Mouse (Mus musculus): ENCODE results near the gene Fbrsl1. TPM values are rescaled to one million over a fixed set of nuclear protein-coding genes. Genes with fewer than 3 reads are reported as not detected.
"Not testable (repeated sequence)": the region's sequence is repeated elsewhere in the genome, so short reads cannot be mapped to it uniquely, and the experiment has no call there.

The Fbrsl1 gene
- polyA plus RNA-seq, 1 experiment from 2014 or later: 14.9 TPM

DNA sequence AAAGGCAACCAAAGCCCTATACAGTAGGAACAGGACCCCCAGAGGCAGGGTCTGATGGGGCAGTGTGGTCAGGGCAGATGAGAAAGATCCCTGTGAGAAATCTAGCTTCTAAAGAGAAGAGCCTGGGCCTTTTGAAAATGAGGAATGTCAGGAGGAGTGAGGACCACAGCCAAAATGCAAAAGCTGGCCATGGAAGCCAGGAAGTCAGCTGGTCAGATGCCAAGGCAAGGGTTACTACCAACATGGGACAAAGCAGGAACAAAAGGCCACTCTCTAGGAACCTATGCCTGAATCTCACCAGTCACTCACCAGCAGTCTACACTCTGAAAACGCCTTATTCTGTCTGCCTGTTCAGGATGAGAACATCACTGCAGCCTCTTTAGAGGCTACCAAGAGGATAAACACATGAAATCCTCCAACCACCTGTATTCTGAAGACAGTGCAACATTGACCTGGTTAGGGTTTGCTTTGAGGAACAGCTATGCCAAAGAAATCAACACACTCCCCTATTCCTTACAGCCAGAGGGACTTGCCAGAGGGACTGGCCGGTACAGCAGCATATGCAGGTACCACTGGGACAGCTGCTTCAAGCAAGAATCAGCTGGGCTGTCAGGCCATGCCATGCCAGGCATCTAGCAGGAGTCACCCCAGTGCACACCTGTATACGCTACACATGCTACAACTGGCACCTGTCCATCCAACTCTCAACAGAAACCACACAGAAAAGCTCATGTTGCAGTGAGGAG, 8.6 kb downstream of the Fbrsl1 start:
- no peaks in the 10 kb centered on the region for H3K36me3 ChIP-seq (ENCODE audit: control insufficient read depth, insufficient read depth, low read length)
- no peaks in the 10 kb centered on the region for H3K27me3 ChIP-seq (ENCODE audit: control insufficient read depth, insufficient read depth, low read length)
- H3K4me1 ChIP-seq (ENCODE audit: control insufficient read depth, insufficient read depth, low read length): no peaks in the 10 kb centered on the region
- no peaks in the 10 kb centered on the region for H3K9me3 ChIP-seq (ENCODE audit: control insufficient read depth, low read length)
- DNase-seq (ENCODE audit: low spot score, missing footprints) (peak; percentile 47), ATAC-seq (ENCODE audit: low FRiP score) (no peak)
- no peak overlapping the region for H3K9ac ChIP-seq (ENCODE audit: low read length)
- H3K4me3 ChIP-seq (ENCODE audit: low read depth, low read length): no peak overlapping the region
- H3K4me2 ChIP-seq: no peak overlapping the region
- WGBS: 86% methylated on average over 3 of the region's 3 CpGs
- no peak overlapping the region for H3K27ac ChIP-seq (ENCODE audit: low read depth, low read length)

DNA sequence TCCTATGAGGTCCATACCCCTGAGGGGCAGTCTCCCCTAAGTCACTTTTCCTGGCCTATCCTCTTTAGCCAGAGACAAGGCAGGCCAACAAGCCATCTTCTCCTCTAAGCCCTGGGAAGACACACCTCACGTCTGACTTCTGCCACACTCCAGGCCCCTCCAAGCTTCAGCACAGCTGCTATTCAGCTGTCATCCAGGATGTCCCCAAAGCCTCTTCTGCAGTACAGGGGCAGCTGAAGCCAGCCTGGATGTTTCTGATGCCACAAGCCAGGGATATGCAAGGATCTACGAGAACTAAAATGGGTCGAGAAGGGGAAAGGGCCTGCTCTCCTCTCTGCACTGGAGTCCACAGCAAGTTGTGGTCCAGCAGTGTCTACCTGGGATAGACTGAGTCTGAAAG, 9.7 kb downstream of the Fbrsl1 start:
- Histone ChIP-seq H3K4me1 (ENCODE audit: control insufficient read depth, insufficient read depth, low read length) (no peaks in the 10 kb centered on the region), H3K27me3 (ENCODE audit: control insufficient read depth, insufficient read depth, low read length) (no peaks in the 10 kb centered on the region), H3K9me3 (ENCODE audit: control insufficient read depth, low read length) (no peaks in the 10 kb centered on the region), H3K4me3 (ENCODE audit: low read depth, low read length) (no peak overlapping the region), H3K9ac (ENCODE audit: low read length) (no peak overlapping the region), H3K4me2 (no peak overlapping the region), H3K36me3 (ENCODE audit: control insufficient read depth, insufficient read depth, low read length) (no peaks in the 10 kb centered on the region), H3K27ac (ENCODE audit: low read depth, low read length) (no peak overlapping the region)
- ATAC-seq (ENCODE audit: low FRiP score): no peak
- DNase-seq (ENCODE audit: low spot score, missing footprints): peak; percentile 44
- WGBS: 81% methylated on average over 3 of the region's 3 CpGs

DNA sequence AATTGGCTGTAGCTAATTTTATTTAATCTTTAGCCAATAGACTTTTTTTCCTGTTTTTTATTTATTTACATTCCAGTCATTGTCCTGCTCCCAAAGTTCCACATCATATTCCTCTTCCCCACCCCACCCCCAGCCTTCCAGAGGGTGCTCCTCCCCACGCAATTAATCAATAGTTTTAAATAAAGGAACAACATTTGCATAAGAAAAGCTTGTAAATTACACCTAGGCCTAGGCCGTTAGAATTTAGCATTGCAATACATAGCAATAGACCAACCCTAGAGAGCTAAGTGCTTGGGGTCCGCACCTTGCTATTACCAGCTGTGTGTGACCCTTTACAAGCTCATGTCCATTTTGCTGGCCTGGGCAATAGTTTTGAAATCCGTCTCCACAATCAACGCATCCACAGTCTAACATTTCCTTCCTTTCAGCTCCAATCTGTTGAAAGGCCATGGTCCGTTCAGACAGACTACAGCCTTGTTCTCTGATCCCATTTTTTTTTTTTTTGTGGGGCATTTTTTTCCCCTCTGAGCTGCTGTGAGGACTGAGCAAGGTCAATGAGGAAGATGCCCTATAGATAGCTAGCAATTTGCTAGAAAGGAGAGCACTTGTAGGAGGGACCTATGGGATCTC, 10.6 kb downstream of the Fbrsl1 start:
- Histone ChIP-seq H3K4me2 (no peak overlapping the region), H3K4me1 (ENCODE audit: control insufficient read depth, insufficient read depth, low read length) (no peaks in the 10 kb centered on the region)

DNA sequence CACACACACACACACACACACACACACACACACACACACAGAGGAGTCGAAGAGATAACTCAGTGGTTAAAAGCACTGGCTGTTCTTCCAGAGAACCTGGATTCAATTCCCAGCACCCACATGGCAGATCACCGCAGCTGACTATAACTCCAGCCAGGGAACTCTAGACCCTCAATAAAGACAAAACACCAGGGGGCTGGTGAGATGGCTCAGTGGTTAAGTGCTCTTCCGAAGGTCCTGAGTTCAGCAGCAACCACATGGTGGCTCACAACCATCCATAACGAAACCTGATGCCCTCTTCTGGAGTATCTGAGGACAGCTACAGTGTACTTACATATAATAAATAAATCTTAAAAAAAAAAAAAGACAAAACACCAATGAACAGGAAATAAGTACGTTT, 12.1 kb downstream of the Fbrsl1 start:
- H3K4me1 ChIP-seq (ENCODE audit: control insufficient read depth, insufficient read depth, low read length): not testable (repeated sequence)
- 81% methylated on average over 5 of the region's 5 CpGs for WGBS

More for the DNA sequence above, 10.6 kb downstream of the Fbrsl1 start:
- Histone ChIP-seq H3K27me3 (ENCODE audit: control insufficient read depth, insufficient read depth, low read length) (no peaks in the 10 kb centered on the region), H3K4me3 (ENCODE audit: low read depth, low read length) (no peak overlapping the region), H3K27ac (ENCODE audit: low read depth, low read length) (no peak overlapping the region), H3K9ac (ENCODE audit: low read length) (no peak overlapping the region), H3K9me3 (ENCODE audit: control insufficient read depth, low read length) (no peaks in the 10 kb centered on the region), H3K36me3 (ENCODE audit: control insufficient read depth, insufficient read depth, low read length) (no peaks in the 10 kb centered on the region)
- 54% methylated on average over 6 of the region's 6 CpGs for WGBS
- DNase-seq (ENCODE audit: low spot score, missing footprints) (peak; percentile 35), ATAC-seq (ENCODE audit: low FRiP score) (no peak)

DNA sequence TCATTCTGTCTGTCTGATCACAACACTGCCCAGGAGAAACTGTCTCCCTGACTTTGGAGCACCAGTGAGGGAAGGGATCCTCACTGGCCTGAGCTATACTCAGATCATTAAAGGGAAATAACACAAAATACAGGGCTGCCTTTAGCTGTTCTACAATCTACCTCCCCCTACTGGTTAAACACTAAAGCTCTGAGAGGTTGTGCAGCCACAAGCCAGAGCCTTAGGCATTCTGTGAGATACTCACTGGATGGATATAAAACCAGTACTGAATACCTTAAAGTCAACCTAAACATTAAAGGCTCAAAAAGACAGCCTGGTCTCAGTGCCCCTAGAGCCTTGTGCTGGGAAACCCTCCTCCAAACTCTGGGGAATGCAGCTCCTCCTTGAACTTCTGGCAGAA, 13.5 kb downstream of the Fbrsl1 start:
- DNase-seq (ENCODE audit: low spot score, missing footprints) (peak; percentile 84), ATAC-seq (ENCODE audit: low FRiP score) (no peak)
- Histone ChIP-seq H3K4me2 (no peak overlapping the region), H3K4me3 (ENCODE audit: low read depth, low read length) (no peak overlapping the region), H3K9ac (ENCODE audit: low read length) (no peak overlapping the region), H3K27ac (ENCODE audit: low read depth, low read length) (no peak overlapping the region), H3K27me3 (ENCODE audit: control insufficient read depth, insufficient read depth, low read length) (no peaks in the 10 kb centered on the region), H3K4me1 (ENCODE audit: control insufficient read depth, insufficient read depth, low read length) (no peaks in the 10 kb centered on the region), H3K9me3 (ENCODE audit: control insufficient read depth, low read length) (no peaks in the 10 kb centered on the region), H3K36me3 (ENCODE audit: control insufficient read depth, insufficient read depth, low read length) (no peaks in the 10 kb centered on the region)

More for the DNA sequence above, 12.1 kb downstream of the Fbrsl1 start:
- DNase-seq (ENCODE audit: low spot score, missing footprints): peak; percentile 64
- not testable (repeated sequence) for H3K4me3 ChIP-seq (ENCODE audit: low read depth, low read length); H3K27ac ChIP-seq (ENCODE audit: low read depth, low read length); H3K36me3 ChIP-seq (ENCODE audit: control insufficient read depth, insufficient read depth, low read length); ATAC-seq (ENCODE audit: low FRiP score); H3K27me3 ChIP-seq (ENCODE audit: control insufficient read depth, insufficient read depth, low read length); H3K9ac ChIP-seq (ENCODE audit: low read length); H3K4me2 ChIP-seq; H3K9me3 ChIP-seq (ENCODE audit: control insufficient read depth, low read length)

DNA sequence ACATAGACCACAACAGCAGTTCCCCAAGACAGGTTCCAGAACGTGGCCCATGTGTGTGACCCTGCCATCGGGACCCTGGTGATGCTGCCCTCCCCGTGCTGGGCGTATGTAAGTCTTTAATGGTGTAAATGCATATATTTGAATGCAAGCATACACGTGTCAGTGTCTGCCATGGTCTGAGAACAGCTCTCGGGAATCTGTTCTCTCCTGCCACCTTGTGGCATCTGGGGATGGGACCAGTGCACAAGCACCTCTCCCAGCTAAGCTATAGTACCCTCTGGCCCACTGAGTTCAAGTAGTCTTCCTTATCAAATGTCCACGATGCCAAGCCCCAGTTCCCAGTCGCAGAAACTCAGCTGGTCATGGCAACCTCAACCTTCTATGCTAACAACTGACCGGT, 19.3 kb downstream of the Fbrsl1 start:
- DNase-seq (ENCODE audit: low spot score, missing footprints) (peak; percentile 94), ATAC-seq (ENCODE audit: low FRiP score) (peak; percentile 89)
- no peaks in the 10 kb centered on the region for H3K9me3 ChIP-seq (ENCODE audit: control insufficient read depth, low read length)
- no peak overlapping the region for H3K27ac ChIP-seq (ENCODE audit: low read depth, low read length)
- H3K36me3 ChIP-seq (ENCODE audit: control insufficient read depth, insufficient read depth, low read length): no peaks in the 10 kb centered on the region
- no peak overlapping the region for H3K4me2 ChIP-seq
- H3K9ac ChIP-seq (ENCODE audit: low read length): no peak overlapping the region
- H3K27me3 ChIP-seq (ENCODE audit: control insufficient read depth, insufficient read depth, low read length): no peaks in the 10 kb centered on the region
- 52% methylated on average over 9 of the region's 9 CpGs for WGBS
- no peak overlapping the region for H3K4me3 ChIP-seq (ENCODE audit: low read depth, low read length)
- no peaks in the 10 kb centered on the region for H3K4me1 ChIP-seq (ENCODE audit: control insufficient read depth, insufficient read depth, low read length)

DNA sequence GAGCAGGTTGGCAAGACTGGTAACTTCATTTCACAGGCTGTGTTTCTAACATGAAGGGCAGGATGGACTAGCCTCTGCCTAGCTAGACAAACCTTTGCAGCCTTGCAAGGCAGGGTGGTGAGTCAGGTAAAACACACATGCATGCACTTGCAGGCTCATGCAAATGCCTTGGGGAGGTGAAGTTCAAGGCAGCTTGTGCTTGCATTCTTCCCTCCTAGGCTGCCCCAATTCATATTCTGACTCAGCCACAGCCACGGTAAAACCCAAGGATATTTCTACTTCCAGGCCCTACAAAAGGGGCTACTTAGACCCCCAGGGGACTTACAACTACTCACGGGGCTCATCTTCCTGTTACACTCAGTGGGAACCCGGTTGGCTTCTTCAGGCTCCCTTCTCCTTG, 20.0 kb downstream of the Fbrsl1 start:
- Histone ChIP-seq H3K9me3 (ENCODE audit: control insufficient read depth, low read length) (no peaks in the 10 kb centered on the region), H3K4me2 (no peak overlapping the region), H3K4me1 (ENCODE audit: control insufficient read depth, insufficient read depth, low read length) (no peaks in the 10 kb centered on the region), H3K27ac (ENCODE audit: low read depth, low read length) (no peak overlapping the region), H3K9ac (ENCODE audit: low read length) (no peak overlapping the region), H3K27me3 (ENCODE audit: control insufficient read depth, insufficient read depth, low read length) (no peaks in the 10 kb centered on the region), H3K4me3 (ENCODE audit: low read depth, low read length) (no peak overlapping the region), H3K36me3 (ENCODE audit: control insufficient read depth, insufficient read depth, low read length) (no peaks in the 10 kb centered on the region)
- WGBS: 79% methylated on average over 3 of the region's 3 CpGs
- no peak for ATAC-seq (ENCODE audit: low FRiP score)
- DNase-seq (ENCODE audit: low spot score, missing footprints): no peak

DNA sequence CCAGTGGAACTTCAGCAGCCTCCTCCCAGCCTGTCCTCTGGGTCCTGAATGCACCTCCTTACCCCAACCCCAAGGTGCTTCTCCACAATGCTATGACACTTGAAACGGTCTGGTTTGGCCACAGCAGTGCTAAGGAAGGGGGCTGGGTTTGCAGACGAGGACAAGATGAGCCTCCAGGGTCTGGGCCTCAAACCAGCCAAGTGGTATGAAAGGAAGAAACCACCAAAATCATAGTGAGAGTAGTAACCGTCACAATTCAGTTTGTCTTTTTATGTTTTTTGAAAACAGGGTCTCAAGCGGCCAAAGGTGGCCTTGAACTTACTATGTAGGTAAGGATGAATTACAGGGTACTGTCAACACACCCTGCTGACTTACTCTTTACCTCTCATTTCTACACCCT, 23.1 kb downstream of the Fbrsl1 start:
- Histone ChIP-seq H3K4me2 (no peak overlapping the region), H3K4me3 (ENCODE audit: low read depth, low read length) (no peak overlapping the region), H3K4me1 (ENCODE audit: control insufficient read depth, insufficient read depth, low read length) (no peaks in the 10 kb centered on the region), H3K9me3 (ENCODE audit: control insufficient read depth, low read length) (no peaks in the 10 kb centered on the region), H3K36me3 (ENCODE audit: control insufficient read depth, insufficient read depth, low read length) (no peaks in the 10 kb centered on the region), H3K9ac (ENCODE audit: low read length) (no peak overlapping the region), H3K27ac (ENCODE audit: low read depth, low read length) (no peak overlapping the region), H3K27me3 (ENCODE audit: control insufficient read depth, insufficient read depth, low read length) (no peaks in the 10 kb centered on the region)
- WGBS: 86% methylated on average over 4 of the region's 4 CpGs
- no peak for ATAC-seq (ENCODE audit: low FRiP score)
- DNase-seq (ENCODE audit: low spot score, missing footprints): no peak

DNA sequence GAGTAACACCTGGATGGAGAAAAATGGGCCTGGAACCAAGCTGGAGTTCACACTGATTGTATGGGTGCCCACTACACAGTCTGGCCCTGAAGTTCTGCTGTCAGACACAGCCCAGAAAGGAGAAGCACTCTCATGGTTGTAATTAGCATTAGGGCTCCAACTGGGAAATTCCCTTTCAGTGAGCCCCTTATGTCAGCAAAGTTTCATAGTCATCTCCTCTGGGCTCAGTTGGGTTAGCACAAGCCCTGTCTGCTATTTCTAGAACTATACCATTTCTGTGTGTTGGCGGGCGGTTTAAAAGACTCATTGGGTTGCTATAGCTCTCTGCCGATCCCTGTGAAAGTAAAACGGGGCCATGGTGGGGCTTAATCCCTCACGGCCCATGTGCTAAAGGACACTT, 24.1 kb downstream of the Fbrsl1 start:
- no peak overlapping the region for H3K4me3 ChIP-seq (ENCODE audit: low read depth, low read length)
- no peaks in the 10 kb centered on the region for H3K4me1 ChIP-seq (ENCODE audit: control insufficient read depth, insufficient read depth, low read length)
- H3K36me3 ChIP-seq (ENCODE audit: control insufficient read depth, insufficient read depth, low read length): no peaks in the 10 kb centered on the region
- H3K27ac ChIP-seq (ENCODE audit: low read depth, low read length): no peak overlapping the region
- H3K9ac ChIP-seq (ENCODE audit: low read length): no peak overlapping the region
- DNase-seq (ENCODE audit: low spot score, missing footprints) (no peak), ATAC-seq (ENCODE audit: low FRiP score) (no peak)
- H3K4me2 ChIP-seq: no peak overlapping the region
- no peaks in the 10 kb centered on the region for H3K9me3 ChIP-seq (ENCODE audit: control insufficient read depth, low read length)
- H3K27me3 ChIP-seq (ENCODE audit: control insufficient read depth, insufficient read depth, low read length): no peaks in the 10 kb centered on the region
- 82% methylated on average over 5 of the region's 5 CpGs for WGBS

Data from midbrain, embryonic 11.5 days (tissue).